Mouse (Mus musculus) limb, embryonic 14.5 days (tissue): ENCODE data around the gene Armc5. TPM values are rescaled to one million over a fixed set of nuclear protein-coding genes. Genes with fewer than 3 reads are reported as not detected.

ENCODE experiments used
- ATAC-seq: fragments of 200-750 bp; cut with Nextera tagmentation; 2 replicates; pipeline ENCODE4 v1.8.0; 2017; ENCODE audit warnings: low read depth, moderate number of reproducible peaks, moderate TSS enrichment; ENCODE audit not compliant: low FRiP score
- DNase-seq: peaks from one replicate; pipeline ENCODE4 v3.0.0-alpha.2; 2015; ENCODE audit warnings: low spot score
- H3K27ac ChIP-seq: fragments of 300-500 bp; sonication (generic); replicated peaks from 2 replicates; pipeline ENCODE4 v1.5.1; 2014; ENCODE audit warnings: low read depth, mild to moderate bottlenecking, low read length, moderate library complexity, mixed read lengths
- H3K27me3 ChIP-seq: fragments of 300-500 bp; sonication (generic); 2 replicates; pipeline ENCODE4 v1.6.1; 2014; ENCODE audit warnings: low read length, mixed read lengths; ENCODE audit not compliant: control insufficient read depth, insufficient read depth
- H3K36me3 ChIP-seq: fragments of 300-500 bp; sonication (generic); 2 replicates; pipeline ENCODE4 v1.6.1; 2014; ENCODE audit warnings: mild to moderate bottlenecking, low read length, moderate library complexity, mixed read lengths; ENCODE audit not compliant: control insufficient read depth, insufficient read depth
- H3K4me1 ChIP-seq: fragments of 300-500 bp; sonication (generic); 2 replicates; pipeline ENCODE4 v1.6.1; 2014; ENCODE audit warnings: antibody characterized with exemption, low read length, mixed read lengths; ENCODE audit not compliant: control insufficient read depth, insufficient read depth
- H3K4me2 ChIP-seq: fragments of 300-500 bp; sonication (generic); replicated peaks from 2 replicates; pipeline ENCODE4 v1.6.1; 2014; ENCODE audit warnings: low read depth, mild to moderate bottlenecking, low read length, moderate library complexity; ENCODE audit not compliant: severe bottlenecking
- H3K4me3 ChIP-seq: fragments of 300-500 bp; sonication (generic); replicated peaks from 2 replicates; pipeline ENCODE4 v1.5.1; 2014; ENCODE audit warnings: low read length
- H3K9ac ChIP-seq: fragments of 300-500 bp; sonication (generic); 2 replicates; pipeline ENCODE4 v1.6.1; 2014; ENCODE audit warnings: mild to moderate bottlenecking, low read depth, low read length, moderate library complexity; ENCODE audit not compliant: severe bottlenecking
- H3K9me3 ChIP-seq: fragments of 300-500 bp; sonication (generic); 2 replicates; pipeline ENCODE4 v1.6.1; 2016; ENCODE audit warnings: low read length; ENCODE audit not compliant: control insufficient read depth
- POLR2A ChIP-seq: fragments of 200-500 bp; IDR thresholded peaks from 2 replicates; pipeline ENCODE4 v1.8.0; 2012; ENCODE audit warnings: inconsistent platforms, mild to moderate bottlenecking, moderate library complexity, borderline replicate concordance; ENCODE audit not compliant: insufficient read depth, insufficient read length; ENCODE audit errors: extremely low read depth
- WGBS: fragments of 180-500 bp; shearing (Covaris S2); extraction: QIAGEN DNeasy Blood & Tissue Kit; methylation state at CpG from one replicate; pipeline ENCODE4 v1.1.7; 2014; 5-methylcytosine and 5-hydroxymethylcytosine counted together
- polyA plus RNA-seq, 2 experiments: library from polyadenylated mRNA; depleted of rRNA in 1 of 2; stranded (reverse) in 1 of 2; unstranded in 1 of 2; fragments of >200 nt; fragmentation: Nextera tagmentation in 1 of 2; extraction: Ambion mirVana in 1 of 2; gene quantifications; 2 replicates each; pipeline versions ENCODE4 v1.2.1 to v1.2.3; 2012 to 2014

Armc5 gene
- polyA plus RNA-seq, 2 experiments: 14.5 to 21.2 TPM

DNA sequence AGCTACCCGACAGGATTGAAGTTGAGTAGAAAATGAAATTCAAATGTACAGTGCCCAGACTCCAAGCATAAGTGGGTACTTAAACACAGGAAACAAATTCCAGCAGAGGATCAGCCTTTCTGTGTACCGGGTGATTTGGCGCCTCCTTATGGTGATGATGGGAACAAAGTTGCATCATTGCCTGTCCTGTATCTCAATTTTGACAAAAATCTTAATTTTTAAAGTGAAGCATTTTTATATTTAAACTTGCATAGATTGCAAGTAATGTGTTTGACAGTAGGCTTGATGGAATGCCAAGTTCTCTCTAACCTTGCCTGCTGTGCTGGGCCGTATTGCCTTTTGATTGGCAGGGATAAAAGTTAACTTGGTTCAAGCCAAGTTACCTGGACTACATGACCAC lies 1.8 kb downstream of the Armc5 start:
- no peak for TF ChIP-seq POLR2A
- Histone ChIP-seq H3K4me1 (peaks cover 13% of the 10 kb centered on the region), H3K36me3 (peaks cover 32% of the 10 kb centered on the region), H3K4me2 (peak overlapping the region; percentile 72), H3K4me3 (peak overlapping the region; percentile 74), H3K27ac (peak overlapping the region; percentile 87), H3K9ac (peak overlapping the region; percentile 84; the same call in 1 of the 2 replicates), H3K9me3 (no peaks in the 10 kb centered on the region), H3K27me3 (no peaks in the 10 kb centered on the region)
- peak; percentile 60 for DNase-seq
- ATAC-seq: no peak
- WGBS: 32% methylated on average over 4 of the region's 4 CpGs

DNA sequence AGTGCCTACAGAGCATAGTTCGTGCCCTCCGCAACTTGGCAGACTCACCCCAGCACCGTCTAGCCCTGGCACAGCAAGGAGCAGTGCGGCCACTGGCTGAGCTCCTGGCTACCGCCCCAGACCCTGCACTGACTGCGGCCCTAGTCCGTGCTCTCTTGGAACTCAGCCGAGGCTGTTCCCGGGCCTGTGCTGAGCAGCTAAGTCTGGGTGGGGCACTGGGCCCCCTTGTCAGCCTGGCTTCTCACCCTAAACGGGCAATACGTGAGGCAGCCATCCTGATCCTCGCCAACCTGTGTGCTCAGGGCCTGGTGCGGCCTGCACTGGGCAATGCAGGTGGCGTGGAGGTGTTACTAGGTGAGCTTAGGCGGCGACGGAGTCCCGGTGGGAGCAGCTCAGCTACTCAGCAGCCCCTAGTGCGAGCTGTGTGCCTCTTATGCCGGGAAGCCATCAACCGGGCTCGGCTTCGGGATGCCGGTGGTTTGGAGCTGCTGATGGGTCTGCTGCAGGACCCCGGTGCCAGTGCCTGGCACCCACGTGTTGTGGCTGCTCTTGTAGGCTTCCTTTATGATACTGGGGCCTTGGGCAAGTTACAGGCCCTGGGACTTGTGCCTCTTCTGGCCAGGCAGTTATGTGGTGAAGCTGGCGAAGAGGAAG lies 3.1 kb downstream of the Armc5 start:
- ATAC-seq (no peak), DNase-seq (no peak)
- H3K36me3 ChIP-seq: peaks cover 43% of the 10 kb centered on the region
- TF ChIP-seq POLR2A: no peak
- WGBS: 93% methylated on average over 23 of the region's 27 CpGs
- H3K9me3 ChIP-seq: no peaks in the 10 kb centered on the region
- no peak overlapping the region for H3K27ac ChIP-seq
- H3K27me3 ChIP-seq: no peaks in the 10 kb centered on the region
- H3K4me3 ChIP-seq: no peak overlapping the region
- H3K4me1 ChIP-seq: peaks cover 13% of the 10 kb centered on the region
- no peak overlapping the region for H3K9ac ChIP-seq
- no peak overlapping the region for H3K4me2 ChIP-seq

DNA sequence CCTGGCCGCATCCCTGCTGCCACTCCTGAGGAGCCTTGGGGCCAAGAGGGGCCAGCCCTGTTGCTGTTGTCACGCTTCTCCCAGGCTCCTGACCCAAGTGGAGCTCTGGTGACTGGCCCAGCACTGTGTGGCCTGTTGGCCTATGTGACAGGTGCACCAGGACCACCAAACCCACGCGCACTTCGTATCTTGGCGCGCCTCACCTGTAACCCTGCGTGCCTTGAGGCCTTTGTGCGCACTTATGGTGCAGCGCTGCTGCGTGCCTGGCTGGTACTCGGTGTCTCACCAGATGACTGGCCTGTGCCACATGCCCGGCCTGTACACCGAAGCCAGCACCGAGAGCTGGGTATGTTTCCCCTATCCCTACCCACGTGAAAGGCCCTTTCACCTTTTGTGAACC lies 5.2 kb downstream of the Armc5 start:
- no peak overlapping the region for H3K9ac ChIP-seq
- DNase-seq (no peak), ATAC-seq (no peak)
- no peak overlapping the region for H3K4me3 ChIP-seq
- 95% methylated on average over 16 of the region's 16 CpGs for WGBS
- H3K4me2 ChIP-seq: no peak overlapping the region
- H3K27ac ChIP-seq: no peak overlapping the region
- H3K36me3 ChIP-seq: peaks cover 39% of the 10 kb centered on the region
- H3K9me3 ChIP-seq: no peaks in the 10 kb centered on the region
- no peaks in the 10 kb centered on the region for H3K27me3 ChIP-seq
- no peak for TF ChIP-seq POLR2A
- peaks cover 18% of the 10 kb centered on the region for H3K4me1 ChIP-seq

DNA sequence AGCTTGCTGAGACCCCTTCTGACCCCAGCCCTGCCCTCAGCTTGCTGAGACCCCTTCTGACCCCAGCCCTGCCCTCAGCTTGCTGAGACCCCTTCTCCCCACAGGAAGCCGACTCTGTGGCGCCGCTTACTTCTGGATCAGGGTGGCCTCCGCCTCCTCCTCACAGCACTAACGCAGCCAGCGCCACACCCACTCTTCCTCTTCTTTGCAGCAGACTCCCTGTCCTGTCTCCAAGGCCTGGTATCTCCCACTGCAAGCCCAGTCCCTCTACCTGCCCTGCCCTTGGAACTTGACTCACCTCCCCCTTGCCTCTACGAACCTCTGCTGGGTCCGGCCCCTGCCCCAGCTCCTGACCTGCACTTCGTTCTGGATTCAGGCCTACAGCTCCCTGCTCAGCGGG lies 6.8 kb downstream of the Armc5 start:
- WGBS: 71% methylated on average over 10 of the region's 10 CpGs
- ATAC-seq (no peak), DNase-seq (no peak)
- Histone ChIP-seq H3K9ac (no peak overlapping the region), H3K4me3 (no peak overlapping the region), H3K27ac (no peak overlapping the region), H3K36me3 (peaks cover 41% of the 10 kb centered on the region), H3K4me2 (no peak overlapping the region), H3K4me1 (peaks cover 24% of the 10 kb centered on the region), H3K27me3 (no peaks in the 10 kb centered on the region), H3K9me3 (no peaks in the 10 kb centered on the region)
- TF ChIP-seq POLR2A: no peak

DNA sequence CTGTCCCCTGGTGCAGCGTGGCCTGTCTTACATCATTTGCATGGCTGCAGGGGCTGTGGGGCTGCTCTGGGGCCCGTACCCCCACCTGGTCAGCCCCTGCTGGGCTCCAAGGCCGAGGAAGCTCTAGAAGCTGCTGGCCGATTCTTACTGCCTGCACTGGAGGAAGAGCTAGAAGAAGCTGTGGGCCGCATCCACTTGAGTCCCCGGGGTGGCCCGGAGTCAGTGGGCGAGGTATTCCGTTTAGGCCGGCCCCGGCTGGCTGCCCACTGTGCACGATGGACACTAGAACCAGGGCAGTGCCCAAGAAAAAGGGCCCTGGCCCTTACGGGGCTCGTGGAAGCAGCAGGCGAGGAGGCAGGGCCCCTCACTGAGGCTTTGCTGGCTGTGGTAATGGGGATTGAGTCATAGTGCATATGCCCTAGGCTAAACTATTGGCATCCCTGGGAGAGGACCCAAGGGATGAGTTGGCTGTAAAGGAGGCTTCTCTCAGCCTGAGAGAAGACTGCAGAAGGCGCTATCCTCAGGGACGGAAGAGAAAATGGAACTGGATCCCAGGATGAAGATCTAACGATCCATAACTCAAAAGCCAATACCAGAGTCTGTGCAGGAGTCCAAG lies 7.4 kb downstream of the Armc5 start:
- Histone ChIP-seq H3K4me3 (no peak overlapping the region), H3K4me2 (no peak overlapping the region), H3K9me3 (no peaks in the 10 kb centered on the region), H3K27me3 (no peaks in the 10 kb centered on the region), H3K9ac (no peak overlapping the region), H3K36me3 (peaks cover 47% of the 10 kb centered on the region), H3K4me1 (peaks cover 18% of the 10 kb centered on the region), H3K27ac (no peak overlapping the region)
- ATAC-seq (no peak), DNase-seq (no peak)
- WGBS: 84% methylated on average over 18 of the region's 18 CpGs
- TF ChIP-seq POLR2A: no peak
